Mouse (Mus musculus): ENCODE results near the gene Amh. TPM values are rescaled to one million over a fixed set of nuclear protein-coding genes. Genes with fewer than 3 reads are reported as not detected.
A peak's percentile ranks its signal among the peaks of the same experiment; 100 is the strongest.
"Not testable (repeated sequence)": the region's sequence is repeated elsewhere in the genome, so short reads cannot be mapped to it uniquely, and the experiment has no call there.

Amh gene
- total RNA-seq, 2 experiments from 2014 or later, result 1.9 to 3.8 TPM

DNA sequence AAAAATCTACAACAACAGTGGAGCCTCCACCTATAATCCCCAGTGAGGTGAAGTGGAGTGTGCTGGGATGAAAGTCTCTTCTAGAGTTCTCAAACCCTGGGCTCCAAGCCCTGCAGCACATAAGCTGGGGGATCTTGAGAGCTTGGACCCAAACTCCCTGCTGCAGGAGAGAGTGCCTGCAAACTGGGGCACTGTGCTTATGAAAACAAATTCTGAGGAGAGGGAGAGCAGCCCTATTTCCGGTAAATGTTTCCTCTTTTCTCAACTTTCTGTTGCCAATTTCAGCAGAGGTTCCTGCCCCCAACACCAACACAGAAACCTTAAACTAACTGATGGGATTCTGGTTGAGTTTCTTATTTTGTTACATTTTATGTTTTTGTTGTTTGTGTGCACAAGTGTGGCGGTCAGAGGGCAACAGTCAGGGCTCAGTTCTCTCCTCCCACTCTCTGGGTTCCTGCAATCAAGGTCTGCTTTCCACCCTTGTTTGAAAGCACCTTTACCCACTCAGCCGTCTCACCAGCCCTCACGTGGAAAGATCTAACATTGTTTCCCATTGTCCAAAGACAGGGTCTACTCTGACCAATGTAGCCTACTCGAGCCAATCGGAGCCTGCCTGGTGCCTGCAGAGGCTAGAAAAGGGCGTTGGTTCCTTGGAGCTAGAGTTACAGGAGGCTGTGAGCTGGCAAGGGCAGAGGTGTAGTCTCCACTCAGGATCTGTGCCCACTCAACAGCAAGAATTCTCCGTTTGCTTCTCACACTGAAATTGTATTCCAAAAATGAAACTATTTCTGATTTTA lies 19.0 kb downstream of the Amh start:
- H3K27ac ChIP-seq, result no peak overlapping the region
- intact Hi-C loops (cut with DNase I), result loop anchor here (2.0 kb wide), 1 partner anchor 57 kb away; no protein-coding TSS in a partner anchor
- TF ChIP-seq CTCF (IDR thresholded peaks at IDR 0.05), result no peak
- H3K4me3 ChIP-seq, result no peak overlapping the region
- DNase-seq (ENCODE audit: extremely low spot score in 1 of 2, low spot score in 2 of 2), result no peak

- Histone ChIP-seq H3K27ac (no peak overlapping the region), H3K4me3 (no peak overlapping the region)
- TF ChIP-seq CTCF (IDR thresholded peaks at IDR 0.05), result no peak
- DNase-seq (ENCODE audit: extremely low spot score in 1 of 2, low spot score in 2 of 2), result no peak
- intact Hi-C loops (cut with DNase I), result loop anchor here (5.0 kb wide), 1 partner anchor 172 kb away; no protein-coding TSS in a partner anchor
These were observed 19.8 kb downstream of the Amh start for GRCm38 (mm10) chr10:80824827-80825226.

GRCm38 (mm10) chr10:80826151-80827062 lies 21.4 kb downstream of the Amh start, which contains the start of gene Oaz1:
TSS of gene Oaz1 (plus strand) at chr10:80826656.
- H3K4me3 ChIP-seq, result peak within 1 kb of the TSS; percentile 93
- intact Hi-C loops (cut with DNase I), result loop anchor here (1.0 to 5.0 kb wide), 2 partner anchors 29 to 171 kb away; partner anchors contain the start of genes Lsm7 and Sppl2b
- peak; percentile 14 for TF ChIP-seq CTCF (IDR thresholded peaks at IDR 0.05)
- peak; percentile 98 to 99 for DNase-seq (ENCODE audit: extremely low spot score in 1 of 2, low spot score in 2 of 2)
- H3K27ac ChIP-seq, result peak within 1 kb of the TSS; percentile 98

GRCm38 (mm10) chr10:80827063-80827869 lies 22.2 kb downstream of the Amh start:
- Histone ChIP-seq H3K4me3 (peak overlapping the region; percentile 93), H3K27ac (peak overlapping the region; percentile 98)
- DNase-seq (ENCODE audit: extremely low spot score in 1 of 2, low spot score in 2 of 2), result no peak
- intact Hi-C loops (cut with DNase I), result loop anchor here (5.0 kb wide), 1 partner anchor 170 kb away; no protein-coding TSS in a partner anchor
- no peak for TF ChIP-seq CTCF (IDR thresholded peaks at IDR 0.05)

- peak overlapping the region; percentile 93 for H3K4me3 ChIP-seq
- intact Hi-C loops (cut with DNase I), result loop anchor here (5.0 kb wide), 1 partner anchor 169 kb away; no protein-coding TSS in a partner anchor
- no peak overlapping the region for H3K27ac ChIP-seq
- TF ChIP-seq CTCF (IDR thresholded peaks at IDR 0.05), result no peak
- no peak for DNase-seq (ENCODE audit: extremely low spot score in 1 of 2, low spot score in 2 of 2)
These were observed 22.9 kb downstream of the Amh start for GRCm38 (mm10) chr10:80827870-80828420.

DNA sequence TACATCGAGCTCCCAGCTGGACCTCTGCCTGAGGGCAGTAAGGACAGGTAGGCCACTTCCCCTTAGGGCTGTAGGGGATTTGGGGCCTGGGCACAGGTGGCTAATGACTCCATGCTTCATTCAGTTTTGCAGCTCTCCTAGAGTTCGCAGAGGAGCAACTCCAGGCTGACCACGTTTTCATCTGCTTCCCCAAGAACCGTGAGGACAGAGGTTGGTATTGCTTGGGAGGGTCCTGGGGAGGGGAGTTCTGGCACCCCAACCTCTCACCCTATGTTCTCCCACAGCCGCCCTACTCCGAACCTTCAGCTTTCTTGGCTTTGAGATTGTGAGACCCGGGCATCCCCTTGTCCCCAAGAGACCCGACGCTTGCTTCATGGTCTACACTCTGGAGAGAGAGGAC lies 23.5 kb downstream of the Amh start:
- not testable (repeated sequence) for DNase-seq (ENCODE audit: extremely low spot score in 1 of 2, low spot score in 2 of 2); H3K27ac ChIP-seq
- intact Hi-C loops (cut with DNase I), result loop anchor here (5.0 kb wide), 1 partner anchor 169 kb away; no protein-coding TSS in a partner anchor
- peak overlapping the region; percentile 93 for H3K4me3 ChIP-seq

GRCm38 (mm10) chr10:80829359-80830278 lies 24.6 kb downstream of the Amh start:
- no peak overlapping the region for H3K4me3 ChIP-seq
- intact Hi-C loops (cut with DNase I), result loop anchor here (5.0 kb wide), 1 partner anchor 168 kb away; no protein-coding TSS in a partner anchor
- no peak for DNase-seq (ENCODE audit: extremely low spot score in 1 of 2, low spot score in 2 of 2)
- TF ChIP-seq CTCF (IDR thresholded peaks at IDR 0.05), result no peak
- no peak overlapping the region for H3K27ac ChIP-seq

GRCm38 (mm10) chr10:80831136-80831535 lies 26.1 kb downstream of the Amh start:
- intact Hi-C loops (cut with DNase I), result no loop called here
- Histone ChIP-seq H3K27ac (no peak overlapping the region), H3K4me3 (no peak overlapping the region)
- no peak for TF ChIP-seq CTCF (IDR thresholded peaks at IDR 0.05)
- DNase-seq (ENCODE audit: extremely low spot score in 1 of 2, low spot score in 2 of 2), result no peak

DNA sequence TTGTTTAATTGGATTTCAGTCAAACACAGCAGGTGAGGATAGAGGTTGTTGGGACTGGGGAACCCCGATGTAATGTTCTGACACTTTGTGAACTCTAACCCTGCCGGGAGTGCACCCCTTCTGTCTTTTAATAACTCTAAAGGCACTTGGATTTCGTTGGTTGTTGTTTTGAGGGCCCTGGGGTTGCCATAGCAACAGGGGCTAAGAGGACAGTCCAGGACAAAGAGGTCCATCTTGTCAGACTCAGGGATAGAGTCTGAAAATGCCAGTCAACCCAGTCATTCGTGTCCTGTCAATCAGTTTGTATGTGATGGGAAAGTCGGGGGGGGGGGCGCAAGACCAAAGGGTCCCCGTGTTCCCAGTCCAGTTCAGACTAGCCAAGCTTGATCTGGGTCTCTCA lies 27.8 kb downstream of the Amh start:
- Histone ChIP-seq H3K27ac (no peak overlapping the region), H3K4me3 (no peak overlapping the region)
- DNase-seq (ENCODE audit: extremely low spot score in 1 of 2, low spot score in 2 of 2), result no peak
- no peak for TF ChIP-seq CTCF (IDR thresholded peaks at IDR 0.05)
- intact Hi-C loops (cut with DNase I), result no loop called here

GRCm38 (mm10) chr10:80835617-80836016 lies 30.6 kb downstream of the Amh start:
- TF ChIP-seq CTCF (IDR thresholded peaks at IDR 0.05), result no peak
- H3K27ac ChIP-seq, result no peak overlapping the region
- intact Hi-C loops (cut with DNase I), result no loop called here
- no peak for DNase-seq (ENCODE audit: extremely low spot score in 1 of 2, low spot score in 2 of 2)
- no peak overlapping the region for H3K4me3 ChIP-seq

Measured in left cerebral cortex, adult 2 months (tissue).